ENCODE assay signal across 7 mouse cellular contexts in the genomic region with DNA sequence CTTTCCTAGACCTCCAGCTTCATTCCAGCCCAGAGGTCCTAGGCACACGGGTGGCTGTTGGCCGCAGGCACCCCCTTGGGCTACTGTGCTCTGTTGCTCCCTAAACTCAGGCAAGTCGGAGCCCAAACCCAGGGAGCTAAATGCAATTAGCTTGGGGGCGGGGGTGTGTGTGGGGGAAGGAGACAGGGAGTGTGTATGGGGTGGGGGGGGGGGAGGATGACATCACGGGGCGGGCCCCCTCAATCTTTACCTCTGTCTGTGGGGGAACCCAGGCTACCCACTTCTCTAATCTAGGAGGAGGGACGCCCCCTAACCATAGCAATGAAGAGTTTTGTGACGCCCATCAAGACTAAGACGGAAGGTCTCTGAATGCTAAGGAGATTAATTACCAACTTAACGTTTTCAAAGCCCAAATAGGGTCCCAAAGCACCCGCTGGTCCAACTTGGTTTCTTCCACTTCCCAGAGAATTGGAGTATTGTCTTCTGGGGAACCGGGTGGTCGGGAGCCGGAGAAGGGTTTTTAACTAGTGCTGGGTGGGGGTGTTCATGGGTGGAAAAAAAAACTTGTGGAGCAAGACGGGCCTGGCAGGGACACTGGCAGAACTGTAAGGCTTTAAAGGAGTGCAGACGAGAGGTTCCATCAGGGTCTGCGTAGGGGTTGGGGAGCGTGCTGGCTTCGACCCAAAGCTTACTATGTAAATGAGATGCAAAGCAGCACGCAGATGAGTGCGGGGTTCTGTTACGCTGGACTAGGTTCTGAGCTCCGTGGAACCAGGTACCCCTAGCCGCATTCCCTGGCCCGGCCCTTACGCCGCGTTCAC. TPM values are rescaled to one million over a fixed set of nuclear protein-coding genes. Genes with fewer than 3 reads are reported as not detected.
A peak's percentile ranks its signal among the peaks of the same experiment; 100 is the strongest.
DNase-seq lines count a peak whose midpoint lies in the region; ATAC-seq and TF ChIP-seq lines count a peak whose summit lies in the region.

A gene (minus strand): TSS at position 100 of the 821 bp plus-strand sequence.

- peak within 1 kb of the TSS; percentile 97 for H3K4me2 ChIP-seq in intestine, postnatal 0 days (replicated peaks; ENCODE audit: low read depth)
- H3K4me2 ChIP-seq in midbrain, embryonic 11.5 days = peak within 1 kb of the TSS; percentile 80

- intact Hi-C loops in left cerebral cortex, postnatal 4 days (cut with DNase I) = no loop called here

- peak within 1 kb of the TSS; percentile 95 for H3K27ac ChIP-seq in intestine, postnatal 0 days (ENCODE audit: low read depth, low read length)
- peak within 1 kb of the TSS; percentile 93 for H3K27ac ChIP-seq in midbrain, embryonic 11.5 days (ENCODE audit: low read depth, low read length)

- H3K4me1 ChIP-seq in intestine, postnatal 0 days (replicated peaks; ENCODE audit: control insufficient read depth, insufficient read depth, low read length) = peaks cover 16% of the 10 kb centered on the region; the same call in 1 of the 2 replicates
- H3K4me1 ChIP-seq in midbrain, embryonic 11.5 days (ENCODE audit: control insufficient read depth, insufficient read depth, low read length) = peaks cover 26% of the 10 kb centered on the region

- no peak for TF ChIP-seq CTCF in intestine, postnatal 0 days (IDR thresholded peaks at IDR 0.05; ENCODE audit: low read depth)

- ATAC-seq in granulocyte monocyte progenitor cell, adult 5-6 weeks (replicated peaks; ENCODE audit: poor library complexity, severe bottlenecking) = peak; percentile 41
- ATAC-seq in intestine, postnatal 0 days = peak; percentile 26
- ATAC-seq in midbrain, embryonic 11.5 days (ENCODE audit: low FRiP score) = peak; percentile 73

- peak within 1 kb of the TSS; percentile 81 for H3K4me3 ChIP-seq in intestine, postnatal 0 days (ENCODE audit: low read depth, low read length)
- peak within 1 kb of the TSS; percentile 78 for H3K4me3 ChIP-seq in midbrain, embryonic 11.5 days (ENCODE audit: low read depth, low read length)

- peaks cover 29% of the 10 kb centered on the region for H3K36me3 ChIP-seq in intestine, postnatal 0 days (ENCODE audit: control insufficient read depth, insufficient read depth)
- no peaks in the 10 kb centered on the region for H3K36me3 ChIP-seq in midbrain, embryonic 11.5 days (ENCODE audit: control insufficient read depth, insufficient read depth, low read length)

- under 1% methylated on average over 27 of the region's 28 CpGs for WGBS in intestine, postnatal 0 days
- under 1% methylated on average over 28 of the region's 28 CpGs for WGBS in midbrain, embryonic 11.5 days

- peak; percentile 47 for DNase-seq in adrenal gland, adult 8-10 months
- DNase-seq in embryo, embryonic 11 days = peak; percentile 84
- peak; percentile 75 for DNase-seq in left cerebral cortex, postnatal 4 days
- DNase-seq in midbrain, embryonic 11.5 days (ENCODE audit: low spot score, missing footprints) = peak; percentile 98
- peak; percentile 28 for DNase-seq in spleen, adult 12 weeks (ENCODE audit: low spot score)

- no peaks in the 10 kb centered on the region for H3K27me3 ChIP-seq in intestine, postnatal 0 days (replicated peaks; ENCODE audit: control insufficient read depth, insufficient read depth, low read length)
- H3K27me3 ChIP-seq in midbrain, embryonic 11.5 days (ENCODE audit: control insufficient read depth, insufficient read depth, low read length) = no peaks in the 10 kb centered on the region

- no peaks in the 10 kb centered on the region for H3K9me3 ChIP-seq in intestine, postnatal 0 days (ENCODE audit: control insufficient read depth)
- H3K9me3 ChIP-seq in midbrain, embryonic 11.5 days (ENCODE audit: control insufficient read depth, low read length) = no peaks in the 10 kb centered on the region

- peak within 1 kb of the TSS; percentile 78 for H3K9ac ChIP-seq in intestine, postnatal 0 days (ENCODE audit: low read depth, low read length)
- H3K9ac ChIP-seq in midbrain, embryonic 11.5 days (ENCODE audit: low read length) = peak within 1 kb of the TSS; percentile 89

RNA-seq across cellular contexts. Expression of the gene that starts here (rescaled TPM):
- 10 to 100 TPM in 2 of 4 experiments, 1 to 10 TPM in 2; 7.8 to 17.3 (median 12.6) TPM for total RNA-seq in adrenal gland, adult 8-10 months (2022)
- 10.8 and 14.4 TPM in 2 replicates for total RNA-seq in granulocyte monocyte progenitor cell, adult 5-6 weeks (2014; fragmentation: Nextera tagmentation)
- 3.4 and 3.6 TPM in 2 replicates for total RNA-seq in granulocyte monocyte progenitor cell, adult 5-6 weeks (2017)
- 5.1 and 5.7 TPM in 2 replicates for polyA plus RNA-seq in intestine, postnatal 0 days (2015; fragmentation: Nextera tagmentation; extraction: Ambion mirVana)
- 10 to 100 TPM; 14.1 to 14.2 TPM for total RNA-seq in left cerebral cortex, postnatal 4 days (2021)
- 17.4 and 18.6 TPM in 2 replicates for polyA plus RNA-seq in midbrain, embryonic 11.5 days (2014; fragmentation: Nextera tagmentation; extraction: Ambion mirVana)

Comparison
In these comparisons a context has a peak if more than half of its experiments do, and no peak if none do; other contexts are left out.
1. Peak in every context shown above with its lines: DNase-seq, ATAC-seq, H3K4me3 ChIP-seq and H3K27ac ChIP-seq.
2. DNase-seq: peak in every context shown above with its lines; median percentile 98 in midbrain, embryonic 11.5 days; 84 in embryo, embryonic 11 days; 75 in left cerebral cortex, postnatal 4 days; 47 in adrenal gland, adult 8-10 months; 28 in spleen, adult 12 weeks.